Mouse (Mus musculus): ENCODE data around the gene Snx32.

DNA sequence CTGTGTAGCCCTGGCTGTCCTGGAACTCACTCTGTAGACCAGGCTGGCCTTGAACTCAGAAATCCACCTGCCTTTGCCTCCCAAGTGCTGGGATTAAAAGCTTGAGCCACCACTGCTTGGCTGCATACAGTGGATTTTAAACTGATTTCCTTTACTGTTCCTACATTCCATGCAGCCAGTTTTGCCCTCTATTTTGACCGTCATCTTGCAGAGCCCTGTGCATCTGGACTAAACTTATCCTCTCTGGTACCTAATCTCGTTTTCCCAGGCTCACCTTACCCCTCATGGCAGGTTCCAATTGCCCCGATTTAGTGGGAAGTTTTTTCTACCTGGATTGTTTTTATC lies 2.6 kb upstream of the Snx32 start:
- no peak for TF ChIP-seq CTCF (IDR thresholded peaks at IDR 0.05; ENCODE audit: low read depth, low read length)
- TF ChIP-seq TAL1 (conservative IDR thresholded peaks at IDR 0.05; ENCODE audit: low read depth, low read length) = no peak
- no peak for TF ChIP-seq POLR2AphosphoS5 (IDR thresholded peaks at IDR 0.05; ENCODE audit: insufficient replicate concordance, low read depth, low read length)
- TF ChIP-seq GATA2 (IDR thresholded peaks at IDR 0.05; ENCODE audit: borderline replicate concordance, low read depth, low read length) = no peak
- no peak for TF ChIP-seq GATA1 (IDR thresholded peaks at IDR 0.05; ENCODE audit: borderline replicate concordance, low read length)
